Mouse (Mus musculus): Measurements from ENCODE around the gene Ppp3ca.
"Not testable (repeated sequence)": the region's sequence is repeated elsewhere in the genome, so short reads cannot be mapped to it uniquely, and the experiment has no call there.

Gene Ppp3ca

GRCm38 (mm10) chr3:136686429-136686828, 16.5 kb downstream of the Ppp3ca start:
- no peak for DNase-seq (ENCODE audit: low read depth in 1 of 2, low spot score in 2 of 2)

- no peak for DNase-seq (ENCODE audit: low read depth in 1 of 2, low spot score in 2 of 2)
Observed at GRCm38 (mm10) chr3:136688101-136688586, 18.2 kb downstream of the Ppp3ca start.

GRCm38 (mm10) chr3:136689793-136690543, 20.0 kb downstream of the Ppp3ca start:
- DNase-seq (ENCODE audit: low read depth in 1 of 2, low spot score in 2 of 2) = no peak

- DNase-seq (ENCODE audit: low read depth in 1 of 2, low spot score in 2 of 2) = no peak
Observed at GRCm38 (mm10) chr3:136691984-136692383, 22.1 kb downstream of the Ppp3ca start.

- DNase-seq (ENCODE audit: low read depth in 1 of 2, low spot score in 2 of 2) = no peak
Observed at GRCm38 (mm10) chr3:136693547-136693946, 23.6 kb downstream of the Ppp3ca start.

GRCm38 (mm10) chr3:136697626-136698191, 27.8 kb downstream of the Ppp3ca start:
- DNase-seq (ENCODE audit: low read depth in 1 of 2, low spot score in 2 of 2) = no peak

- not testable (repeated sequence) for DNase-seq (ENCODE audit: low read depth in 1 of 2, low spot score in 2 of 2)
Observed at GRCm38 (mm10) chr3:136699711-136700110, 29.8 kb downstream of the Ppp3ca start.

GRCm38 (mm10) chr3:136700447-136701009, 30.6 kb downstream of the Ppp3ca start:
- DNase-seq (ENCODE audit: low read depth in 1 of 2, low spot score in 2 of 2) = no peak

GRCm38 (mm10) chr3:136702861-136703260, 32.9 kb downstream of the Ppp3ca start:
- no peak for DNase-seq (ENCODE audit: low read depth in 1 of 2, low spot score in 2 of 2)

GRCm38 (mm10) chr3:136704515-136705247, 34.8 kb downstream of the Ppp3ca start:
- DNase-seq (ENCODE audit: low read depth in 1 of 2, low spot score in 2 of 2) = no peak

GRCm38 (mm10) chr3:136706048-136706447, 36.1 kb downstream of the Ppp3ca start:
- DNase-seq (ENCODE audit: low read depth in 1 of 2, low spot score in 2 of 2) = no peak

- no peak for DNase-seq (ENCODE audit: low read depth in 1 of 2, low spot score in 2 of 2)
Observed at GRCm38 (mm10) chr3:136706771-136707170, 36.8 kb downstream of the Ppp3ca start.

GRCm38 (mm10) chr3:136707222-136708019, 37.5 kb downstream of the Ppp3ca start:
- DNase-seq (ENCODE audit: low read depth in 1 of 2, low spot score in 2 of 2) = no peak

- no peak for DNase-seq (ENCODE audit: low read depth in 1 of 2, low spot score in 2 of 2)
Observed at GRCm38 (mm10) chr3:136708230-136708629, 38.3 kb downstream of the Ppp3ca start.

- DNase-seq (ENCODE audit: low read depth in 1 of 2, low spot score in 2 of 2) = no peak
Observed at GRCm38 (mm10) chr3:136710310-136710906, 40.5 kb downstream of the Ppp3ca start.

- no peak for DNase-seq (ENCODE audit: low read depth in 1 of 2, low spot score in 2 of 2)
Observed at GRCm38 (mm10) chr3:136714307-136715039, 44.5 kb downstream of the Ppp3ca start.

- DNase-seq (ENCODE audit: low read depth in 1 of 2, low spot score in 2 of 2) = no peak
Observed at GRCm38 (mm10) chr3:136716247-136716646, 46.3 kb downstream of the Ppp3ca start.

GRCm38 (mm10) chr3:136718412-136718811, 48.5 kb downstream of the Ppp3ca start:
- no peak for DNase-seq (ENCODE audit: low read depth in 1 of 2, low spot score in 2 of 2)

GRCm38 (mm10) chr3:136721241-136721640, 51.3 kb downstream of the Ppp3ca start:
- DNase-seq (ENCODE audit: low read depth in 1 of 2, low spot score in 2 of 2) = no peak
